Comparison of ENCODE assay signal across 11 mouse cellular contexts in genomic region chr13:99071413-99071812, GRCm38 (mm10).
DNase-seq lines count a peak whose midpoint lies in the region; ATAC-seq and TF ChIP-seq lines count a peak whose summit lies in the region.
"Had no signal": no experiment of that assay in that cellular context is flagged by ENCODE, and none has a peak within 500 bp of the region (broad histone marks: within the 10 kb centered on the region; RNA-seq: fewer than 3 reads in every experiment).

No protein-coding gene starts in this region.

- no peak for TF ChIP-seq CTCF in heart, adult 2 months (IDR thresholded peaks at IDR 0.05)

- no peak overlapping the region for H3K4me2 ChIP-seq in heart, embryonic 12.5 days
- H3K4me2 ChIP-seq in intestine, embryonic 16.5 days (ENCODE audit: low read depth, low read length): no peak overlapping the region
- H3K4me2 ChIP-seq: limb, embryonic 12.5 days had no signal

- TF ChIP-seq EP300 in heart, adult 2 months (IDR thresholded peaks at IDR 0.05; ENCODE audit: insufficient read depth, low read depth, low read length): no peak

- ATAC-seq in heart, embryonic 12.5 days (ENCODE audit: insufficient number of reproducible peaks, low FRiP score): no peak
- 0 out of 2 replicates have a peak, but pooled peaks have one; percentile 28 for ATAC-seq in intestine, embryonic 16.5 days
- no peak for ATAC-seq in megakaryocyte, adult 5-6 weeks (ENCODE audit: poor library complexity, severe bottlenecking)

- H3K79me2 ChIP-seq in heart, adult 2 months (replicated peaks; ENCODE audit: control insufficient read depth, insufficient read depth, low read length): no peaks in the 10 kb centered on the region

- no peaks in the 10 kb centered on the region for H3K27me3 ChIP-seq in heart, adult 2 months (ENCODE audit: control insufficient read depth, insufficient read depth, low read length)
- no peaks in the 10 kb centered on the region for H3K27me3 ChIP-seq in heart, embryonic 12.5 days (replicated peaks)
- H3K27me3 ChIP-seq in embryonic facial prominence, embryonic 10.5 days (replicated peaks; ENCODE audit: low read depth, poor library complexity, severe bottlenecking): no peaks in the 10 kb centered on the region
- H3K27me3 ChIP-seq in intestine, embryonic 16.5 days (replicated peaks; ENCODE audit: control insufficient read depth, insufficient read depth, low read length): no peaks in the 10 kb centered on the region
- H3K27me3 ChIP-seq: limb, embryonic 12.5 days had no signal

- no peaks in the 10 kb centered on the region for H3K36me3 ChIP-seq in heart, adult 2 months (ENCODE audit: control insufficient read depth, insufficient read depth, low read length)
- no peaks in the 10 kb centered on the region for H3K36me3 ChIP-seq in heart, embryonic 12.5 days
- no peaks in the 10 kb centered on the region for H3K36me3 ChIP-seq in embryonic facial prominence, embryonic 10.5 days (replicated peaks)
- no peaks in the 10 kb centered on the region for H3K36me3 ChIP-seq in intestine, embryonic 16.5 days (ENCODE audit: control insufficient read depth, insufficient read depth, low read length)
- H3K36me3 ChIP-seq: limb, embryonic 12.5 days had no signal

- no peak for TF ChIP-seq POLR2A in heart, adult 2 months (IDR thresholded peaks at IDR 0.05; ENCODE audit: insufficient read depth, low read depth, low read length)

- no peak overlapping the region for H3K9ac ChIP-seq in heart, adult 2 months (ENCODE audit: low read depth, low read length)
- no peak overlapping the region for H3K9ac ChIP-seq in heart, embryonic 12.5 days
- H3K9ac ChIP-seq in intestine, embryonic 16.5 days (ENCODE audit: low read depth, low read length): no peak overlapping the region
- H3K9ac ChIP-seq: limb, embryonic 12.5 days had no signal

- peak; percentile 28 to 66 for DNase-seq in heart, adult 2 months
- no peak for DNase-seq in embryonic facial prominence, embryonic 10.5 days (ENCODE audit: low spot score)
- DNase-seq in heart, adult 9 months (ENCODE audit: low spot score in 2 of 2): peak; percentile 74 to 75
- no peak for DNase-seq in thymus, postnatal 0 days (ENCODE audit: low spot score)
- no peak for DNase-seq in cerebellum, adult 18-20 months
- DNase-seq: kidney, adult 8-10 months had no signal

- no peak overlapping the region for H3K27ac ChIP-seq in heart, adult 2 months
- H3K27ac ChIP-seq in heart, embryonic 12.5 days (ENCODE audit: poor library complexity, severe bottlenecking): no peak overlapping the region
- H3K27ac ChIP-seq in embryonic facial prominence, embryonic 10.5 days (replicated peaks): 0 out of 2 replicates have a peak overlapping the region, but pooled peaks have one; percentile 31
- peak overlapping the region; percentile 4; the same call in 1 of the 2 replicates for H3K27ac ChIP-seq in intestine, embryonic 16.5 days (ENCODE audit: low read length)
- H3K27ac ChIP-seq: limb, embryonic 12.5 days had no signal

- H3K4me1 ChIP-seq in heart, adult 2 months (ENCODE audit: control insufficient read depth, insufficient read depth, low read length): peaks cover 3% of the 10 kb centered on the region
- peaks cover 9% of the 10 kb centered on the region for H3K4me1 ChIP-seq in heart, embryonic 12.5 days (replicated peaks)
- peaks cover 10% of the 10 kb centered on the region for H3K4me1 ChIP-seq in embryonic facial prominence, embryonic 10.5 days
- H3K4me1 ChIP-seq in intestine, embryonic 16.5 days (ENCODE audit: control insufficient read depth, insufficient read depth, low read length): peaks cover 4% of the 10 kb centered on the region; the same call in 1 of the 2 replicates

- intact Hi-C loops in heart, adult 2 months (cut with DNase I): no loop called here

- 35% methylated on average over 6 of the region's 6 CpGs for WGBS in heart, adult 2 months
- 14% methylated on average over 6 of the region's 6 CpGs for WGBS in heart, embryonic 12.5 days
- WGBS in embryonic facial prominence, embryonic 10.5 days: 37% methylated on average over 6 of the region's 6 CpGs
- 27% methylated on average over 6 of the region's 6 CpGs for WGBS in intestine, embryonic 16.5 days

- no peaks in the 10 kb centered on the region; the same call in 1 of the 2 replicates for H3K9me3 ChIP-seq in heart, embryonic 12.5 days (replicated peaks)
- H3K9me3 ChIP-seq in embryonic facial prominence, embryonic 10.5 days: no peaks in the 10 kb centered on the region
- H3K9me3 ChIP-seq in intestine, embryonic 16.5 days (ENCODE audit: control insufficient read depth, low read length): no peaks in the 10 kb centered on the region
- H3K9me3 ChIP-seq: limb, embryonic 12.5 days had no signal

- H3K4me3 ChIP-seq in heart, adult 2 months: no peak overlapping the region
- H3K4me3 ChIP-seq in heart, embryonic 12.5 days: no peak overlapping the region
- no peak overlapping the region for H3K4me3 ChIP-seq in embryonic facial prominence, embryonic 10.5 days
- H3K4me3 ChIP-seq in intestine, embryonic 16.5 days (ENCODE audit: low read length): no peak overlapping the region
- H3K4me3 ChIP-seq: erythroblast, embryonic 14.5 days; limb, embryonic 12.5 days had no signal

Comparison
In these comparisons a context has a peak if more than half of its experiments do, and no peak if none do; other contexts are left out.
1. DNase-seq: peak in heart, adult 2 months (2 of 2) and heart, adult 9 months (2 of 2); none in embryonic facial prominence, embryonic 10.5 days (single experiment), thymus, postnatal 0 days (single experiment) and cerebellum, adult 18-20 months (0 of 2).
2. H3K27ac ChIP-seq: peak in embryonic facial prominence, embryonic 10.5 days (single experiment) and intestine, embryonic 16.5 days (single experiment); none in heart, adult 2 months (single experiment) and heart, embryonic 12.5 days (single experiment).